Mouse (Mus musculus) hindbrain, embryonic 11.5 days (tissue): ENCODE measurements at regions not wholly inside any gene's neighbourhood (a gene's known extent, or its start where the extent isn't known, plus 50 kb on each side); places are given as distances from the start of the nearest gene placed in this dataset.

ENCODE experiments used
- ATAC-seq: fragments of 200-750 bp; cut with Nextera tagmentation; 2 replicates; pipeline ENCODE4 v1.8.0; 2017; ENCODE audit warnings: mild to moderate bottlenecking, moderate TSS enrichment, moderate library complexity; ENCODE audit not compliant: low FRiP score
- DNase-seq: peaks from one replicate; pipeline ENCODE4 v3.0.0-alpha.2; 2015; ENCODE audit warnings: low spot score
- H3K27ac ChIP-seq: fragments of 300-500 bp; sonication (generic); 2 replicates; pipeline ENCODE4 v1.5.1; 2014; ENCODE audit warnings: mild to moderate bottlenecking, low read depth, low read length
- H3K27me3 ChIP-seq: fragments of 300-500 bp; sonication (generic); 2 replicates; pipeline ENCODE4 v1.6.1; 2014; ENCODE audit warnings: mild to moderate bottlenecking, low read length, moderate library complexity, mixed read lengths; ENCODE audit not compliant: control insufficient read depth, insufficient read depth
- H3K36me3 ChIP-seq: fragments of 300-500 bp; sonication (generic); 2 replicates; pipeline ENCODE4 v1.6.1; 2014; ENCODE audit warnings: mild to moderate bottlenecking, low read length, moderate library complexity, mixed read lengths; ENCODE audit not compliant: control insufficient read depth, insufficient read depth
- H3K4me1 ChIP-seq: fragments of 300-500 bp; sonication (generic); replicated peaks from 2 replicates; pipeline ENCODE4 v1.6.1; 2014; ENCODE audit warnings: low read length, mixed read lengths; ENCODE audit not compliant: control insufficient read depth, insufficient read depth
- H3K4me2 ChIP-seq: fragments of 300-500 bp; sonication (generic); replicated peaks from 2 replicates; pipeline ENCODE4 v1.6.1; 2014; ENCODE audit warnings: mild to moderate bottlenecking, low read depth, low read length
- H3K4me3 ChIP-seq: fragments of 300-500 bp; sonication (generic); 2 replicates; pipeline ENCODE4 v1.5.1; 2014; ENCODE audit warnings: low read depth, low read length
- H3K9ac ChIP-seq: fragments of 300-500 bp; sonication (generic); 2 replicates; pipeline ENCODE4 v1.6.1; 2014; ENCODE audit warnings: low read depth, low read length
- H3K9me3 ChIP-seq: fragments of 300-500 bp; sonication (generic); 2 replicates; pipeline ENCODE4 v1.6.1; 2016; ENCODE audit warnings: low read length; ENCODE audit not compliant: control insufficient read depth
- WGBS: fragments of 180-500 bp; shearing (Covaris S2); extraction: QIAGEN DNeasy Blood & Tissue Kit; methylation state at CpG from one replicate; pipeline ENCODE4 v1.1.7; 2014; 5-methylcytosine and 5-hydroxymethylcytosine counted together

- Histone ChIP-seq H3K4me1 (no peaks in the 10 kb centered on the region), H3K9me3 (no peaks in the 10 kb centered on the region), H3K9ac (no peak overlapping the region), H3K4me3 (no peak overlapping the region), H3K27ac (no peak overlapping the region), H3K4me2 (no peak overlapping the region), H3K36me3 (no peaks in the 10 kb centered on the region), H3K27me3 (no peaks in the 10 kb centered on the region)
- ATAC-seq (no peak), DNase-seq (peak; percentile 18)
- WGBS: 82% methylated on average over 2 of the region's 2 CpGs
Measured at GRCm38 (mm10) chr1:152313480-152313879, 73.0 kb downstream of the Tsen15 start.

- no peaks in the 10 kb centered on the region for H3K9me3 ChIP-seq
- WGBS: 85% methylated on average over 3 of the region's 3 CpGs
- H3K27me3 ChIP-seq: no peaks in the 10 kb centered on the region
- no peak overlapping the region for H3K9ac ChIP-seq
- DNase-seq: no peak
- H3K27ac ChIP-seq: no peak overlapping the region
- H3K4me2 ChIP-seq: no peak overlapping the region
- H3K4me3 ChIP-seq: no peak overlapping the region
- H3K4me1 ChIP-seq: no peaks in the 10 kb centered on the region
- ATAC-seq: no peak
- no peaks in the 10 kb centered on the region for H3K36me3 ChIP-seq
Measured at GRCm38 (mm10) chr1:152305461-152305860, 81.0 kb downstream of the Tsen15 start.

- Histone ChIP-seq H3K36me3 (no peaks in the 10 kb centered on the region), H3K4me2 (no peak overlapping the region), H3K9me3 (no peaks in the 10 kb centered on the region), H3K4me3 (no peak overlapping the region), H3K4me1 (no peaks in the 10 kb centered on the region), H3K9ac (no peak overlapping the region), H3K27ac (no peak overlapping the region), H3K27me3 (no peaks in the 10 kb centered on the region)
- ATAC-seq (no peak), DNase-seq (no peak)
- 91% methylated on average over 14 of the region's 14 CpGs for WGBS
Measured at GRCm38 (mm10) chr1:152304487-152305130, 81.9 kb downstream of the Tsen15 start.

GRCm38 (mm10) chr1:152301355-152301754 lies 85.1 kb downstream of the Tsen15 start:
- Histone ChIP-seq H3K4me1 (no peaks in the 10 kb centered on the region), H3K9me3 (no peaks in the 10 kb centered on the region), H3K27me3 (no peaks in the 10 kb centered on the region), H3K4me2 (no peak overlapping the region), H3K4me3 (no peak overlapping the region), H3K36me3 (no peaks in the 10 kb centered on the region), H3K27ac (no peak overlapping the region), H3K9ac (no peak overlapping the region)
- ATAC-seq (no peak), DNase-seq (no peak)
- WGBS: 75% methylated on average over 8 of the region's 8 CpGs

DNA sequence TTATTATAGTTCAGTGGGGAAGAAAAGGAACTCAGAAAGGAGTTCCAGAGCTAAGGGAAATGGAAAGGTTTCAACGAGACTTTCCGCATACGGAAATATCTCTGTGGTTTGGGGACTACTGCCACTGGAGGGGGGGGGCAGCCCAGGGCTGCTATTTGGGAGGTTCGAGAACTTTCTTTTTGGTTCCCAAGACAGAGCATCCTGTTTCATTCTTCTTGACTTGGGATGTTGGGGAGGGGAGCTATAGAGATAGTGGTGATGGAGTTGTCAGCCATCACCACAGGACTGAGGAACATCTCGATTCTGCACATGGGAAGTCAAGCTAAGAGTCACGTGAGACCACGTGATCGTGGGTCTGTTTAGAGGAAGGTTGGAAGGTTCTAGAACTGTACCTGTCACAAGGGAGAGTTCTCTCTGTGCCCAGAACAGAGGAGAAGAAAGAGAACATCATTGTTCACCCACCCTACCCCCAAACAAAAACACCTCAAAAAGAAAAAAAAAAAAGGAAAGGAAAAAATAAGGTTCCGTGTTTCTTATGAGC lies 94.2 kb downstream of the Tsen15 start:
- H3K4me1 ChIP-seq: no peaks in the 10 kb centered on the region
- H3K36me3 ChIP-seq: no peaks in the 10 kb centered on the region
- no peak for DNase-seq
- H3K4me3 ChIP-seq: no peak overlapping the region
- no peak overlapping the region for H3K27ac ChIP-seq
- 81% methylated on average over 9 of the region's 9 CpGs for WGBS
- no peaks in the 10 kb centered on the region for H3K27me3 ChIP-seq
- H3K4me2 ChIP-seq: no peak overlapping the region
- H3K9me3 ChIP-seq: no peaks in the 10 kb centered on the region
- no peak overlapping the region for H3K9ac ChIP-seq
- no peak for ATAC-seq

DNA sequence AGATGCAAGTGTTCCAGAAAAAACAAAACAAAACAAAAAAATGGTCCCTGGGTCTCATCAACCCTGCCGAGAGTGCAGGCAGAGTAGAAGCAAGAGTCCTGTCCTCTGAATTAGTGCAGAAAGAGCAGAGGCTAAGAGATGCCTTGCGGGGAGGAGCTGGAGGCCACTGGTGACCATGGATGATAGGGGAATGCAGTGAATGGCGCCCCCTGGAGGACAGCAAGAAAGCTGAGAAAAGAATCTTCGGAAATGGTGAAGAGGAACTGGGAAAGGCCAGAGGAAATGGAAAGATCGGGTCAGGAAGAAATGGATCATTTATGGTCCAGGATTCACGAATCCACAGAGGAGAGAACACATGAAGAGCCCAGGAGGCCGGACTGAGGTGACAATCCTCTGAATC lies 95.7 kb downstream of the Tsen15 start:
- DNase-seq: peak; percentile 70
- no peaks in the 10 kb centered on the region for H3K27me3 ChIP-seq
- H3K4me3 ChIP-seq: no peak overlapping the region
- no peak overlapping the region for H3K9ac ChIP-seq
- H3K4me2 ChIP-seq: no peak overlapping the region
- WGBS: 45% methylated on average over 7 of the region's 7 CpGs
- no peaks in the 10 kb centered on the region for H3K4me1 ChIP-seq
- no peaks in the 10 kb centered on the region for H3K36me3 ChIP-seq
- no peak overlapping the region for H3K27ac ChIP-seq
- ATAC-seq: 0 out of 2 replicates have a peak, but pooled peaks have one; percentile 51
- H3K9me3 ChIP-seq: no peaks in the 10 kb centered on the region

DNA sequence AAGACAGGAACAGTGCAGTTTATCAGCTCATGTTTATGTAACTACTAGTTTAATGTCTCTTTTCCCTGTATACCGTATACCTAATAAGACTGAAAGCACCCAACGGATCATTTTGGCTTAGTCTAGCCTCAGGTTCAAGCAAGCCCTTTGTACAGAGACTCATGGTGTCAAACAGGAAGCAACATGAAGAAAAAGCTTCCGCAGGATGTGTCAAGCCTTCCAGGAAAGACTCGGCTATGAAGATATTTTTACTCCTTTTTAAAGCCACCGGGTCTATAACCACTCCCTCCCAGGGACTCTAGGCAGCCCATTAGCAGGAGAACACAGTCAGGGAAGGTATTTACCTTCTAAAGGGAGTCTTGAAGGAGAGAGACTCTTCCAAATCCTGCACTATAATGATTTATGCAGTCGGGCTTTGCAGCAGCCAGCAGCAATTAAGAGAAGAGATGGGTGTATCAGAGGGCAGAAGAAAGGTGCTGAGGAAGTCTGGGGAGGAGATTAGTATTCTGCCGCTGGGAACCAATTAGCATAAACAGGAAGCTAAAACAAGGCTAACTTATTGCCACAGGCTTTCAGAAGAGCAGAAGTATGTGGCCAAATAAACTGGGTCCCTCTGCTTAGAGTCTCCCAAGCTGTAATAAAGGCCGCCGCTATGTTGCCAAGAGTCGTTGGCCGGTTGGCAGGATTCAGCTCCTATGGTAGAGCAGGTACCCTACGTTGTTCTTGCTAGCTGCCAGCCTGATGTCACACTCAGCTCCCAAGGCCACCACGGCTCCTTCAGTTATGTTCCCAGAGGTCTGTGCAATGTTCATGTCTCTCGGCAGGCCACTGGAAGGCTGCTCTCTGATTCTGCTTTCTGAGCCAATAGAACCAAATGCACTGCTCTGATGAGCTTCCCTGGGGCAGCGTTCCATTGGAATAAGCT lies 98.7 kb downstream of the Tsen15 start:
- Histone ChIP-seq H3K4me2 (no peak overlapping the region), H3K4me3 (no peak overlapping the region), H3K9ac (no peak overlapping the region), H3K4me1 (no peaks in the 10 kb centered on the region), H3K36me3 (no peaks in the 10 kb centered on the region), H3K27ac (no peak overlapping the region), H3K9me3 (no peaks in the 10 kb centered on the region), H3K27me3 (no peaks in the 10 kb centered on the region)
- WGBS: 86% methylated on average over 15 of the region's 15 CpGs
- DNase-seq: no peak
- no peak for ATAC-seq

DNA sequence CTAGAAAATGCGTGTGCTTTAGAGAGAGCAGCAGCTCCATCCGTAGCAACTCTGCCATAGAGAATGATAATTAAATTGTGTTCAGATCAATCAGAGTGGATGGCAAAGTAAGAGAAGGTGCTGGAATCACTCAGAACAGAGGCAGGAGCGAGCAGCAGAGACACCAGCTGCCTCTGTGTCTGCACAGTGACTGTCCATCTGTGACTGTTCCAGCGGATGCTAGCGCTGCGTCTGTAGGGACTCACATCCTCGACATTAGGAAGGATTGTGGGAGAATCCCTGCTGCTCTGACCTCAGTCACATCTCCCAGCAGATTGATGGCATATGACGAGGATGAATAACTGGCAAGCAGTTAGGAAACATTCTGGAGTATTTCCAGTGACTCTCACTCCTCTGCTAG lies 99.8 kb downstream of the Tsen15 start:
- WGBS: 71% methylated on average over 8 of the region's 8 CpGs
- peak; percentile 59; the same call in 1 of the 2 replicates for ATAC-seq
- no peak for DNase-seq

More for the DNA sequence above, 99.8 kb downstream of the Tsen15 start:
- no peak overlapping the region for H3K4me2 ChIP-seq
- no peak overlapping the region for H3K4me3 ChIP-seq
- 0 out of 2 replicates have a peak overlapping the region, but pooled peaks have one; percentile 30 for H3K27ac ChIP-seq
- no peak overlapping the region for H3K9ac ChIP-seq
- no peaks in the 10 kb centered on the region for H3K36me3 ChIP-seq
- no peaks in the 10 kb centered on the region for H3K27me3 ChIP-seq
- H3K4me1 ChIP-seq: no peaks in the 10 kb centered on the region
- no peaks in the 10 kb centered on the region for H3K9me3 ChIP-seq
